Mouse (Mus musculus) forebrain, embryonic 16.5 days (tissue): ENCODE results near the gene Nfkbiz. TPM values are rescaled to one million over a fixed set of nuclear protein-coding genes. Genes with fewer than 3 reads are reported as not detected.

Experiments
- ATAC-seq: fragments of 200-750 bp; cut with Nextera tagmentation; 2 replicates; pipeline ENCODE4 v1.8.0; 2017; ENCODE audit warnings: mild to moderate bottlenecking, moderate library complexity
- H3K27ac ChIP-seq: fragments of 300-500 bp; sonication (generic); 2 replicates; pipeline ENCODE4 v1.5.1; 2014; ENCODE audit warnings: low read length, control low read depth
- H3K27me3 ChIP-seq: fragments of 300-500 bp; sonication (generic); replicated peaks from 2 replicates; pipeline ENCODE4 v1.6.1; 2014; ENCODE audit warnings: low read length; ENCODE audit not compliant: control insufficient read depth, insufficient read depth
- H3K36me3 ChIP-seq: fragments of 300-500 bp; sonication (generic); 2 replicates; pipeline ENCODE4 v1.6.1; 2014; ENCODE audit not compliant: control insufficient read depth, insufficient read depth
- H3K4me1 ChIP-seq: fragments of 300-500 bp; sonication (generic); replicated peaks from 2 replicates; pipeline ENCODE4 v1.6.1; 2014; ENCODE audit warnings: low read length; ENCODE audit not compliant: control insufficient read depth, insufficient read depth
- H3K4me2 ChIP-seq: fragments of 300-500 bp; sonication (generic); 2 replicates; pipeline ENCODE4 v1.6.1; 2014; ENCODE audit warnings: mild to moderate bottlenecking, low read length, control low read depth
- H3K4me3 ChIP-seq: fragments of 300-500 bp; sonication (generic); replicated peaks from 2 replicates; pipeline ENCODE4 v1.5.1; 2014; ENCODE audit warnings: mild to moderate bottlenecking, low read length, control low read depth
- H3K9ac ChIP-seq: fragments of 300-500 bp; sonication (generic); replicated peaks from 2 replicates; pipeline ENCODE4 v1.6.1; 2014; ENCODE audit warnings: low read depth, low read length, control low read depth
- H3K9me3 ChIP-seq: fragments of 300-500 bp; sonication (generic); 2 replicates; pipeline ENCODE4 v1.6.1; 2016; ENCODE audit warnings: low read length; ENCODE audit not compliant: control insufficient read depth
- WGBS: fragments of 180-500 bp; shearing (Covaris S2); extraction: QIAGEN DNeasy Blood & Tissue Kit; methylation state at CpG from one replicate; pipeline ENCODE4 v1.1.7; 2014; 5-methylcytosine and 5-hydroxymethylcytosine counted together
- polyA plus RNA-seq: library from polyadenylated mRNA; unstranded; fragments of >200 nt; fragmentation: Nextera tagmentation; extraction: Ambion mirVana; gene quantifications from 2 replicates; pipeline ENCODE4 v1.2.1, GENCODE M21; 2015

The Nfkbiz gene
- polyA plus RNA-seq, 1 experiment from 2014 or later = 1.6 TPM

DNA sequence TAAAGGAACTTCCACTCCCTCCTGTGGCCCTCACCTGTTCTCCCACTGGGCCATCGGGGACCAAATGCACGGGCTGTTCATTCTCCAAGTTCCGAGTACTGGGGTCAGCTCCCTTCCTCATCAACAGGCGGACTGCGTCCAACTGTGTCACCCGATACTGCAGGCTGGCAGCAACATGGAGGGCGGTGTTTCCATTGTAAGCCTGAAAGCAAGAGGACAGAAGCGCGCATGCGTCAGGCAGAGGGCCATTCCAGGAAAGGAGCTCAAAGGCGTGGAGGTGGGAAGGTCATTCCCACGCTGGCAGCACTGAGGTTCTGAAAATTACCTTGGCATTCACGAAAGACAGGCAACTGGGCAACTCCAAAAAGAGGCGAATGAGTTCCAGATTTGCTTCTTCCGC is 24.8 kb downstream of the Nfkbiz start:
- ATAC-seq = no peak
- H3K27ac ChIP-seq = no peak overlapping the region
- H3K9ac ChIP-seq = no peak overlapping the region
- peaks cover 20% of the 10 kb centered on the region for H3K36me3 ChIP-seq
- H3K4me1 ChIP-seq = 0 out of 2 replicates have a peak, but pooled peaks cover 3% of the 10 kb centered on the region
- 81% methylated on average over 15 of the region's 15 CpGs for WGBS
- no peaks in the 10 kb centered on the region for H3K9me3 ChIP-seq
- no peak overlapping the region for H3K4me2 ChIP-seq
- no peak overlapping the region for H3K4me3 ChIP-seq
- no peaks in the 10 kb centered on the region for H3K27me3 ChIP-seq

- no peak overlapping the region for H3K27ac ChIP-seq
- H3K9ac ChIP-seq = no peak overlapping the region
- no peaks in the 10 kb centered on the region for H3K27me3 ChIP-seq
- H3K9me3 ChIP-seq = no peaks in the 10 kb centered on the region
- no peak overlapping the region for H3K4me3 ChIP-seq
- no peaks in the 10 kb centered on the region for H3K4me1 ChIP-seq
- H3K4me2 ChIP-seq = no peak overlapping the region
- H3K36me3 ChIP-seq = peaks cover 20% of the 10 kb centered on the region
- no peak for ATAC-seq
- 88% methylated on average over 6 of the region's 6 CpGs for WGBS
Observed at GRCm38 (mm10) chr16:55811792-55812191, 26.9 kb downstream of the Nfkbiz start.

DNA sequence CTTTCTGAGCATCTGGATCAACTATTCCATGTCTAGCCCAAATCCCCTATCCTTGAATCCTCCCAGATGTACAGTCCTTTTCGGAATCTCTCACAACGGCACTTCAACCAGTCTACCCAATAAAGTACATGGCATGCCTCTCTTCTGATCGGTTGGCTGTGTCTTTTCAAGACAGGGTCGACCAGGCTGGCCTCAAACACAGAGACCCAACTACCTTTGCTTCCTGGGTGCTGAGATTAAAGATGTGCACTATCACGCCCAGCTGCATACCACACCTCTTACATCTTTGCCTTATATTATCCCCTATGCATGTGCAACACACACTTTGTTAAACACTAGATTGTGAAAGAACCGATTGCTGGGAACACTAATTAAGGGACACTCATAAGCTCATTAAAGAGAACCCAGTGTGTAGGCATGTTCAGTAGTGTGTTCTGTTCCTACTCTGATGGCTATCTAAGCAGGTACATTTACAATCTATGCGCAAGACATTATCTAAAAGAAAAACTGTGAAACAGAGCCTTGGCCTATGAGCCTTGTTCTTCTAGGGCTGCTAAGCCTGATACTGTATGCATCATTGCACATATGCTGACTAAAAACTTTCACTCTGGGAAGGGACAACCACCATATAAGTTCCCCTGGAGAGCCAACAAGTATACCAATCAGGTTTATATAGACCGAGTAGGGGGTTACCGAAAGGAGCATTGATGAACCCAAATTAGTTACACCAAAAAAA is 28.8 kb downstream of the Nfkbiz start:
- Histone ChIP-seq H3K36me3 (peaks cover 5% of the 10 kb centered on the region; the same call in 1 of the 2 replicates), H3K27ac (no peak overlapping the region), H3K4me2 (no peak overlapping the region), H3K4me3 (no peak overlapping the region), H3K9me3 (no peaks in the 10 kb centered on the region), H3K9ac (no peak overlapping the region), H3K4me1 (no peaks in the 10 kb centered on the region), H3K27me3 (no peaks in the 10 kb centered on the region)
- ATAC-seq = no peak
- WGBS = 93% methylated on average over 9 of the region's 9 CpGs

DNA sequence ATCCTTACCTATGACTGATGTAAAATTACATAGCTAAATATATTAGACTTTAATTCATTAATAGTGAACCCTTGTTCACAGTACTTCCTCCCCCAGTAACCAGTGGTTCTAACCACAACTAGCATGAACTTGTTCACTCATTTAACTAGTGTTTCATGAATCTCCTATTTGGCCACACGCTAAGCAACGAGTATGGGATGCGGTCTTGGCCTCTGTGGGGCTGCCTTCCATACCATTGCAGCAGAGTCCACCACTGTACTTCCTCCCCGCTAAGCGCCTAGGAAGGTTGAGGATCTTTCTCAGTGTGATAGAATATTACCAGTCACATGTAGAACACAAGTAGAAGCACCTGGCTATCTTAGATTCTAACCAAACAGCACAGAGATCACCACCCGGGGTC is 29.4 kb downstream of the Nfkbiz start:
- peaks cover 4% of the 10 kb centered on the region; the same call in 1 of the 2 replicates for H3K36me3 ChIP-seq
- ATAC-seq = no peak

DNA sequence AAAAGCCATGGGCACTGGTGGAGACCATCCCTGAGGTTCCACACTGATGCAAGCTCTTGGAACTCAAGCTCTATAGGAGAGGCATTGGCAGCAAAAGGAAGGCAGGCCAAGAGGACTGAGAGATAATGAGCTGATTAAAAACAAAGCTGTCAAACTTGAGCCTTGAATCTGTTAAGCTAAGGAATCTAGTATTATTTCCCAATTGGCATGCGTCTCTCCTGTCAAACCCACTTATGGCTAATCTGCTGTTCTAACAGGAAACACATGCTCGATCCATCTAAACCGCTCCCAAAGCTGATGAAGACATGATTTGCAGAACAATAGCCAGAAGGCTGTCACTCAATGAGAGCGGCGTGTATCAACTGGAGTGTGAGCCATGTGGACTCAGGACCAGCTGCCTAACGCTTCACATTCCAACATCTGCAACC is 31.2 kb downstream of the Nfkbiz start:
- 31% methylated on average over 6 of the region's 6 CpGs for WGBS
- Histone ChIP-seq H3K4me1 (no peaks in the 10 kb centered on the region), H3K27ac (no peak overlapping the region), H3K4me3 (no peak overlapping the region), H3K27me3 (no peaks in the 10 kb centered on the region), H3K4me2 (no peak overlapping the region), H3K9ac (no peak overlapping the region), H3K36me3 (no peaks in the 10 kb centered on the region), H3K9me3 (no peaks in the 10 kb centered on the region)
- peak; percentile 84 for ATAC-seq

More for the DNA sequence above, 29.4 kb downstream of the Nfkbiz start:
- H3K4me1 ChIP-seq = no peaks in the 10 kb centered on the region
- H3K9ac ChIP-seq = no peak overlapping the region
- no peak overlapping the region for H3K4me2 ChIP-seq
- 95% methylated on average over 6 of the region's 6 CpGs for WGBS
- H3K27me3 ChIP-seq = no peaks in the 10 kb centered on the region
- H3K27ac ChIP-seq = no peak overlapping the region
- H3K9me3 ChIP-seq = no peaks in the 10 kb centered on the region
- no peak overlapping the region for H3K4me3 ChIP-seq

- Histone ChIP-seq H3K9ac (no peak overlapping the region), H3K9me3 (no peaks in the 10 kb centered on the region), H3K36me3 (no peaks in the 10 kb centered on the region), H3K4me3 (no peak overlapping the region), H3K4me1 (no peaks in the 10 kb centered on the region), H3K27ac (no peak overlapping the region), H3K4me2 (no peak overlapping the region), H3K27me3 (no peaks in the 10 kb centered on the region)
- ATAC-seq = no peak
- WGBS = 96% methylated on average over 1 of the region's 1 CpGs
Observed at GRCm38 (mm10) chr16:55804799-55805198, 33.9 kb downstream of the Nfkbiz start.

DNA sequence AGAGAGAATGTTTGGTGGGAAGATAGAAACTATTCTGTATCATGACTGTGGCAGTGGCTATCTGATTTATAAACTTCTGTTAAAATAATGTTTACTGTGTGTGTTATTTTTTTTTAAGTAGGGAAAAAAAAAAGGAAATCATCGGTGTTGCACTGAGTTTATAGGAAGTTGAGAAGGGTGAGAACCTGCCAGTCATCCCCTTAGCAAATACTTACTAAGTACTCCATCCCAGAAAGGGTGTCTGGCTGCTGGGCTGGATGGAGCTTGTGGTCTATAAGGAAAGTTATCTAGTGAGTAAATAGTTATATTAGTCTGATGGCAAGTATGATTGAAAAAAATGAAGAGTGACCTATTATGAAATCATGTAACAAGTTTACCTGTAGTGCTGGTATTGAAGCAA is 37.1 kb downstream of the Nfkbiz start:
- WGBS = 90% methylated on average over 1 of the region's 1 CpGs
- Histone ChIP-seq H3K4me3 (no peak overlapping the region), H3K4me2 (no peak overlapping the region), H3K9me3 (no peaks in the 10 kb centered on the region), H3K36me3 (no peaks in the 10 kb centered on the region), H3K9ac (no peak overlapping the region), H3K27me3 (no peaks in the 10 kb centered on the region), H3K27ac (no peak overlapping the region), H3K4me1 (no peaks in the 10 kb centered on the region)
- ATAC-seq = no peak

- WGBS = 87% methylated on average over 7 of the region's 7 CpGs
- no peaks in the 10 kb centered on the region for H3K9me3 ChIP-seq
- H3K36me3 ChIP-seq = no peaks in the 10 kb centered on the region
- no peaks in the 10 kb centered on the region for H3K27me3 ChIP-seq
- H3K9ac ChIP-seq = no peak overlapping the region
- no peak overlapping the region for H3K4me2 ChIP-seq
- ATAC-seq = no peak
- no peak overlapping the region for H3K4me3 ChIP-seq
- H3K27ac ChIP-seq = no peak overlapping the region
- no peaks in the 10 kb centered on the region for H3K4me1 ChIP-seq
Observed at GRCm38 (mm10) chr16:55798845-55799244, 39.9 kb downstream of the Nfkbiz start.

DNA sequence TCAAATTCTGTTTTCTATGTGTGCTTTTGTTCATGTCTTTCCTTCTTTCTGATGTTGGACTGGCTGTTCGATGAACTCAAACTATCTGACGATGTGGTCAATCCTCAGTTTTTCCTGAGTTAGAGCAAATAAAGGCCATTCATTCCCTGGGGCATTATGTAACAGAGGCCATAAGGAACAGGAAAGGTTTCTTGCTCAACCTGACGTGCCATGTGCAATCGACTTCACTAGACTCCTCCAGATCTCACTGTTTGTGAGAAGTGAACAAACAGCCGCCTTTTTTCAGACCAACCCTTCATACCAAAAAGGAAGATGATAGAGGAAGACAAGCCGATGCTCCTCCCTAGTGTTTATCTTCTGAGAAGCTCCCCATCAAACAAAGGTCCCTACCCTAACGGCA is 48.4 kb downstream of the Nfkbiz start:
- Histone ChIP-seq H3K36me3 (no peaks in the 10 kb centered on the region), H3K9ac (no peak overlapping the region), H3K4me1 (no peaks in the 10 kb centered on the region), H3K27ac (no peak overlapping the region), H3K4me2 (no peak overlapping the region), H3K27me3 (no peaks in the 10 kb centered on the region), H3K4me3 (no peak overlapping the region), H3K9me3 (no peaks in the 10 kb centered on the region)
- no peak for ATAC-seq
- 95% methylated on average over 7 of the region's 7 CpGs for WGBS

GRCm38 (mm10) chr16:55789291-55789690 is 49.4 kb downstream of the Nfkbiz start:
- no peak for ATAC-seq
- 33% methylated on average over 1 of the region's 1 CpGs for WGBS

More at GRCm38 (mm10) chr16:55789291-55789690, 49.4 kb downstream of the Nfkbiz start:
- H3K36me3 ChIP-seq = no peaks in the 10 kb centered on the region
- H3K4me1 ChIP-seq = no peaks in the 10 kb centered on the region
- H3K9ac ChIP-seq = no peak overlapping the region
- H3K9me3 ChIP-seq = no peaks in the 10 kb centered on the region
- H3K27me3 ChIP-seq = no peaks in the 10 kb centered on the region
- no peak overlapping the region for H3K4me3 ChIP-seq
- no peak overlapping the region for H3K27ac ChIP-seq
- H3K4me2 ChIP-seq = no peak overlapping the region
